Mouse (Mus musculus): ENCODE measurements around the gene Wdr95.

The Wdr95 gene

DNA sequence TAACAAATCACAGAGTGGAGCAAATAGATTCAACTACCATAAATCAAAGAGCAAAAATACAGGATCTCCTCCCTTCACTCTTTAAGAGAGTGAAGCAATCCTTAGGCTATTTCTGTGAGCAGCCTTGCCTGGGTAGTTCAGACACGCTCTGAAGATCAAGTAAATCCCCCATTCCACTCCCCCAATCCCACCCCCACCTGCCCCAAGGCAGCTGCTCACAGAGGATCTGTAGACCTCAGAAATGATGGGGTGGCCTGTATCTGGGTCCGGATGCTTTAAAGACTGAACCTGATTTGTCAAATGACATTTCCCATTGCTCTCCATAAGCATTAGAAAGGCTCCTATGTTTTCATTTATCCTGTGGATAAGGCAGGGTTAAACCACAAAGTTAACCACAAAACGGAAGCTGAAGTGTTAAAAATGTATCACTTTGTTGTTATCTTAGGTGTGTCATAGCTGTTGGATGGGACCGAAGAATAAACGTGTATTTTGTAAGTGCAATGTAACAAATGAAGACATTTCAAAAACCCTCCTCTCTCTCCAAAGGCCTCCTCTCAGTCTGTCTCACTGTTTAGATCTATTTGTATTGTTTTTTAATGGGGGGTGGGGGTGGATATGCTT is 54.3 kb downstream of the Wdr95 start:
- 79% methylated on average over 5 of the region's 5 CpGs for WGBS

DNA sequence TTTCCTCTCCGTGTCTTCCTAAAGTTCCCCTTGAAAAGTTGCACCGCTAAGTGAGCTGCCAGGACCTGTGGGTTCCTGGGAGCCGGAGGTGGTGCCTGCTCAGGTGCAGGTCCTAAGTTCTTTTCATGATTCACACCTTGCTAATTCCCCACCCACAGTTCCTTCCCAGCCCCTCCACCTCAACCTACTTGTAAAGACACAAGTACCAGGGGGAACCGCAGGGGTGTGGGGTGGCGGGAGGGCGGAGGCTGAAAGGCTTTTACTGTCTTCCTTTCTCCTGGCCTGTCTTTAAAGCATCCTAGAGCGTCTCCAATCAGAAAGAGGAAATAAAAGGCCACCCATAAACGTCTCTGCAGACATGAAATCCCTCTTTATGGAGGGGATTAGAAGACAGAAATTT is 55.0 kb downstream of the Wdr95 start:
- 58% methylated on average over 8 of the region's 8 CpGs for WGBS

GRCm38 (mm10) chr5:149584154-149584655 is 55.7 kb downstream of the Wdr95 start:
- WGBS = 55% methylated on average over 8 of the region's 8 CpGs

DNA sequence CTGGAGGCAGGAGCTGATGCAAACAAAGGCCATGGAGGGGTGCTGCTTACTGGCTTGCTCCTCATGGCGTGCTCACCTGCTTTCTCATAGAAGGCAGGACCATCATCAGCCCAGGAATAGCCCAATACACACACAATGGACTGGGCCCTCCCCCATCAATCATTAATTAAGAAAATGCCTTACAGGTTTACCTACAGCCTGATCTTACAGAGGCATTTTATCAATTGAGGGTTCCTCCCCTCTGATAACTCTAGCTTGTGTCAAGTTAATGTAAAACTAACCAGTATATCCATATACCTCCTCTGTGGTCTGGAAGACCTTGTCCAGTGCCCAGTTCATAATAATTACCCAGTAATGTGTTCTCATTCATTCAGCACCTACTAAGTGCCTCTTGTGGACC is 56.8 kb downstream of the Wdr95 start:
- WGBS = 95% methylated on average over 1 of the region's 1 CpGs

DNA sequence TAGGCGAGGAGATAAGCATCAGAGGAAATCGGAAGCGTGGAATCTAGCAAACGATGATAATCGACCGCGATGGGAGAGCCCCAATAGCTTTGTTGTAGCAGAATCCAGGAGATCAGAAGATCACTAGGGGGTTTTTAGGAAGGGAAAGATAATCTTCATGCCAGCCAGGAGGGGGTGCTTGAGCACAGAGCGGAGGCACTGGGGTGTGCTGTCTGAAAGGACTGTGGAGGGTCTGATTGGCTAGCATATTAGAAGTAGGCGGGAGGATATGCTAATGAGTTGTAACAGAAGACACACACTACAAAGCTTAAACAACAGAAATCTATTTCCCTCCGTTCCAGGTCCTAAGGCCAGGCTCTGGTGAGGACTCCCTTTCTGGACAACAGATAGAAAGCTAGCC is 57.4 kb downstream of the Wdr95 start:
- 77% methylated on average over 10 of the region's 10 CpGs for WGBS

DNA sequence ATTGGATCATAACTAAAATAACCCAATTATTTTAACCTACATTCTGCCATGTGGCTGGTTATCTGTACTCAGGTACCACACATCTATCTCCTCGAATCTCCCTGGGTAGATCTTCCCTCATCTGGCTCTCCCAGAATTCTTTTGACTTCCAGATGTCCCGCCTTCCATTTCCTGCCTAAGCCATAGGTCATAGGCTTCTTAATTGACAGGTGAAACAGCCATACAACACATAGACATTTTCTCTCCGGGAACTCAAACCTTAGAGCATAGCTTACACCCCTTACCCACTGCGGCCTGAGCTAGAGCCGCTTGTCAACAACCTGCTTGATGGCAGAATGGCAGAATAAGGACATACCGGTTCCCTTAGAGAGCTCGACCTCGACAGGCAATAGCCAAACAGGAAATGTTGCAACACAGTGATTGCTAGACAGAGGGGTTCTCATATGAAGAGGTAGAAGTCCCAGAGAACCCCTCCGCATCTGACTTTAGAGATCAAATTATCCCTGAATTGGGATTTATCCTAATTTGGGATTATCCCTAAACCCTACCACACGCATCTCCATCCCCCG is 58.9 kb downstream of the Wdr95 start:
- WGBS = 87% methylated on average over 11 of the region's 11 CpGs

DNA sequence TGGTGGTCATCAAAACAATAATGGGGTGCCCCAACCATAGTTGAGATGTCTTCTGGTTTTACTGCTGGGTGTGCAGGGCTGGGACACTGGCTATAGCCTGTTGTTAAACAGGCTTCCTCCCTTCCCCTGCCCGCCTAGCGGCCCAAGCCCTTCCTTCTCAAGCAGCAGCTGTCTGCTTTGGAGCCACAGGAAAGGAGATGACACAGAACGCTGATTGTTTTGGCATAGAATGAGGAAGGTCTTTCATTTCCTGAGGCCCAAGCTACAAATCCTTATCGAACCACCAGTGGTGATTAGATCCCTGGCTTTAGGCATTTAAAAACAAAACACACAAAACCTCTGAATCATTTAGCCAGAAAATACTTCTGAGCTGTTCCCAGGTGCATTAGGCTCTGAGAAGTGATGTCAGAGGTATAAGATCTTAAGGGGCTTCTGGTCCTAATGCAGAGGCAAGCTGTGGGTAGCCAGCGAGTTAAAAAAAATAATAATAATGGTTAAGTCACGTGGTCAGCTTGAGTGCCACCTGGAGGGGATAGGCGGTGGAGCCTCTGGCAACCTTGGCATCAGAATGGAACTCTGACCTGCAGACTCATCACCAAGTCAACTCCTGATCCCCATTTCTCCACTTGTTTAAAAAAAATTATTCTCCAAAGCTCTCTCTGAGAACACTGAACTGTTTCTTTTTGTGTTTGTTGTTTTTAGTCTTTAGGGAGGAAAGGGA is 60.5 kb downstream of the Wdr95 start:
- 60% methylated on average over 7 of the region's 7 CpGs for WGBS

DNA sequence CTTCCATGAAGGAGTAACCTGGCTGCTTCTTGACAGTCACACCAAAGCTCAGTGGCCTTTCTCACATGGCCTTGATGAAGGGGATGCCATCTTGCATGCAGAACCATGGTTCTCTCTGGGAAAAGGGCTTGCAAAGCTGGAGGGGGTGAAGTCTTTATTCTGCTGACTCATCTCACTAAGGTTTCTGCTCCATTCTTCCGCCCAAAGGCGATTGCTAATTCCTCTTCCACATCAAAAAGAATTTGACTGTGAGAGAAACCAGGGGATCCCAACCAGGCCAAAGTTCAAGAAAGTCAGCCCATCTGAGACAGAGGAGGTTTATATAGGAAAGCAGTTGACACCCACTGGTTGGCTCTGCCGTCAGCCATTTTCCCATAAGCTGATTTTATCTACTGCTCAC is 61.5 kb downstream of the Wdr95 start:
- WGBS = 66% methylated on average over 3 of the region's 3 CpGs

- WGBS = 91% methylated on average over 3 of the region's 3 CpGs
Observed at GRCm38 (mm10) chr5:149594215-149594614, 65.7 kb downstream of the Wdr95 start.

DNA sequence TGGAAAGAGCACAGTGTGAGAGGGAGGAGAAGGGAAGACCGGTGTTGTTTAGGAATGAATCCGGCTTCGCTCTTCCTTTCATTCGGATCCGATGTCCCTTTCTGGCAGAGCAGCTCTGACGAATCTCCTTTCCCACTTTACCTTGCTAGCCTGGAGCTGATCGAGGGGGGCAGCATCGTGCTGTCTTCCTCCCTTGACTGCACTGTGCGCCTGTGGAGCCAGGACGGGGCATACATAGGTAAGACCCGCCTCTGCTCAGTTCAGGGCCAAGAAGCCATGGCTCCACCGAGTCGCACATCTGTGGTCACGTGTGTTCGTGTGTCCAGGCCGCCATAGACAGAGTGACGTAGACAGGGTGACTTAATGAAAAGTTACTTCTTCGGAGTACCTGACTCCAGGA is 68.9 kb downstream of the Wdr95 start:
- 51% methylated on average over 18 of the region's 18 CpGs for whole genome bisulfite sequencing

DNA sequence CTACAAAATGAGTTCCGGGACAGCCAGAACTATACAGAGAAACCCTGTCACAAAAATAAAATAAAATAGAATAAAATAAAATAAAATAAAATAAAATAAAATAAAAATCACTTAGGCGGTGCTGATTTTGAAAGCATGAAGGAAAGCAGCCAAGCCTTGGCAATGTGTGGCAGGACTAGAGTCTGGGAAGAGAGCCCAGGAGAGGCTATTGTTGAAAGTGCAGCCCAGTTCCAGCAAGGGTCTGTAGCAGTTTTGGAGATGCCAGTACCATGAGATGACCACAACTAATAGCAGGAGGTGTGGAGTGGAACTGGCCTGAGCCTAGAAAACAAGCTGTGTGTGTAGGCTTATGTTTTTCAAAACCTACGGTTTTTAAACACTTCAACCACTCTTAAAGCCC is 73.5 kb downstream of the Wdr95 start:
- WGBS = 69% methylated on average over 3 of the region's 3 CpGs

DNA sequence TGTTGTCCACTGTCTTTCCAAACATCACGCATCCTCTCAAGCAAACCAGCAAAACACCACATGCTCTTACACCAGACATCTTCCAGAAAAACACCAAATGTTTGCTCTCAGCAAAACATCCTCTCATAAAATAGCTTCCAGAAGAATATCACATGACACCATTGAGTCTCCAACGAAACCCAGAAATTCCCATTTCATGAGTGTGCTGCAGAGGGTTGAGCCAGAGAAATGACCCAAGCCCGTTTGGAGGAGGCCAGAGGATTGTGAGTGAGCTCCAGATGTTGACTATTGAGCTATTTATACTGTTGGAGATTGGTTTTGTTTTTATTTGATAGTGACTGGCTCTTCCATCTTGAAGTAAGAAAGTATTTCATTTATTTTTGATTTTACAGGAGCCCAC is 74.8 kb downstream of the Wdr95 start:
- 78% methylated on average over 3 of the region's 3 CpGs for WGBS

- 79% methylated on average over 8 of the region's 8 CpGs for WGBS
Observed at GRCm38 (mm10) chr5:149607083-149607720, 78.7 kb downstream of the Wdr95 start.

- 31% methylated on average over 16 of the region's 16 CpGs for WGBS
Observed at GRCm38 (mm10) chr5:149611476-149612164, 83.1 kb downstream of the Wdr95 start.

DNA sequence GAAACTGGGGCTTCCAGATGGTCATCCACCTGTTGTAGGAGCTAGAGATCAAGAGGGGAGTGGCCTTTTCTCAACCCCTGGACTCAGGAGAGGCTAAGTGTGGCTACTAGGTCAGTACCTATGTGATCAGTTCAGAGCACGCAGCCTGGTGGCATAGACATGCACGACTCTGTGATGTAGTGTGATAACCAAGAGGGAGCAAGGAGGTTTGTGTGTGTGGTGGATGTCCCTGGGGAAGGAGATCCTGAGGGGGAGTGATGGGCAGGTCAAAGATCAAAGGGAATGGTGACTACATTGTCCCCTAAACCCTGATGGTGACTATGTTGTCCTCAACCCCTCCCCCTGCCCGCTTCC is 83.7 kb downstream of the Wdr95 start:
- WGBS = 60% methylated on average over 3 of the region's 3 CpGs

DNA sequence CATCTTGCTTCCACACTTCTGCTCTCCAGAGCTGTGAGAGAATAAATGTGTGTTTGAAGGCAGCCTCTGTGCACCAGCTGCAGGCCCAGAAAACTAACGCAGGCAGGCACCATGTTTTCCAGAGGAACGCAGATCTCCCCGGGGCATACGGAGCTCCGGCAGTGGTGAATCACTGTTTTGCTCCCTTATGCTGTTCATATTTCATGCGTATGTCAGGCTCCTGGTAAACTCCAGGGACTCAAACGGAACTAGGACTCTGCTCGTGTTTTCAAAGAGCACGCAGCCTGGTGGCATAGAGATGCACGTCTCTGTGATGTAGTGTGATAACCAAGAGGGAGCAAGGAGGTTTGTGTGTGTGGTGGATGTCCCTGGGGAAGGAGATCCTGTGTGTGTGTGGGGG is 84.3 kb downstream of the Wdr95 start:
- WGBS = 47% methylated on average over 10 of the region's 10 CpGs

GRCm38 (mm10) chr5:149616138-149616537 is 87.7 kb downstream of the Wdr95 start:
- WGBS = 53% methylated on average over 1 of the region's 1 CpGs

GRCm38 (mm10) chr5:149616817-149617216 is 88.3 kb downstream of the Wdr95 start:
- 57% methylated on average over 10 of the region's 10 CpGs for WGBS

- 68% methylated on average over 6 of the region's 6 CpGs for WGBS
Observed at GRCm38 (mm10) chr5:149617776-149618425, 89.4 kb downstream of the Wdr95 start.

DNA sequence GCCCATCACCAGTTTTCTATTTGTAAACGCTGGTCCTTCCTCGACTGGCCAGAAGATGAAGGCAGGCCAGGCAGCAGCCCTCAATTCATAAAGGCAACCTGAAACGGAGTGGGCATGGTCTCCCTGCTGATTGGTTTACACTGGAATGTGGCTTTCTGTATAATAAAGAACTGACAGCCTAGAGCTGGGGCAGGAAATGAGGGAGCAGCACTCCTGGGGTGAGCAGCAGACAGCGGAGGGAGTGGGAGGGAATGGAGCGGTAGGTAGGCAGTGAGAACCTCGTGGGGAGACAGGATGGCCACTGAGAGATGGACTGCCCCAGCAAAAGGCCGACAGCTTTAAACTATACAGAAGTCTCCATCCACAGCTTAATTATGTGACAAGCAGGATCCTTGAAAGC is 93.7 kb downstream of the Wdr95 start:
- 51% methylated on average over 7 of the region's 7 CpGs for WGBS

- WGBS = 39% methylated on average over 6 of the region's 6 CpGs
Observed at GRCm38 (mm10) chr5:149622644-149623043, 94.2 kb downstream of the Wdr95 start.

Data from cerebral cortex, adult 2 months (tissue).